Mouse (Mus musculus): Measurements from ENCODE around the gene Atp6v0a4. TPM values are rescaled to one million over a fixed set of nuclear protein-coding genes. Genes with fewer than 3 reads are reported as not detected.

The Atp6v0a4 gene
- polyA plus RNA-seq, 1 experiment from 2014 or later: 0.14 TPM

- no peak overlapping the region for H3K9ac ChIP-seq
- WGBS: 77% methylated on average over 2 of the region's 2 CpGs
- no peaks in the 10 kb centered on the region for H3K4me1 ChIP-seq (ENCODE audit: insufficient read depth)
- DNase-seq (no peak), ATAC-seq (ENCODE audit: insufficient read depth) (no peak)
- no peak overlapping the region for H3K27ac ChIP-seq (ENCODE audit: low read depth)
- peaks cover 4% of the 10 kb centered on the region; the same call in 1 of the 2 replicates for H3K9me3 ChIP-seq (ENCODE audit: low read depth, low read length)
- no peaks in the 10 kb centered on the region for H3K36me3 ChIP-seq (ENCODE audit: insufficient read depth)
- H3K4me2 ChIP-seq: no peak overlapping the region
- no peak for TF ChIP-seq CTCF (IDR thresholded peaks at IDR 0.05; ENCODE audit: low read depth)
- no peak overlapping the region for H3K4me3 ChIP-seq (ENCODE audit: low read depth, low read length)
- no peaks in the 10 kb centered on the region for H3K27me3 ChIP-seq (ENCODE audit: insufficient read depth, low read length)
Measured at GRCm38 (mm10) chr6:38064621-38065020, 59.8 kb downstream of the Atp6v0a4 start.

GRCm38 (mm10) chr6:38058805-38059204 lies 65.6 kb downstream of the Atp6v0a4 start:
- 52% methylated on average over 5 of the region's 5 CpGs for WGBS
- Histone ChIP-seq H3K4me1 (ENCODE audit: insufficient read depth) (no peaks in the 10 kb centered on the region), H3K27ac (ENCODE audit: low read depth) (no peak overlapping the region), H3K4me3 (ENCODE audit: low read depth, low read length) (no peak overlapping the region), H3K4me2 (no peak overlapping the region), H3K27me3 (ENCODE audit: insufficient read depth, low read length) (no peaks in the 10 kb centered on the region), H3K36me3 (ENCODE audit: insufficient read depth) (no peaks in the 10 kb centered on the region), H3K9ac (no peak overlapping the region), H3K9me3 (ENCODE audit: low read depth, low read length) (peaks cover 4% of the 10 kb centered on the region; the same call in 1 of the 2 replicates)
- TF ChIP-seq CTCF (IDR thresholded peaks at IDR 0.05; ENCODE audit: low read depth): peak; percentile 41
- no peak for DNase-seq
- ATAC-seq (ENCODE audit: insufficient read depth): no peak

- Histone ChIP-seq H3K36me3 (ENCODE audit: insufficient read depth) (no peaks in the 10 kb centered on the region), H3K4me2 (no peak overlapping the region), H3K9ac (no peak overlapping the region), H3K9me3 (ENCODE audit: low read depth, low read length) (no peaks in the 10 kb centered on the region), H3K4me3 (ENCODE audit: low read depth, low read length) (no peak overlapping the region), H3K27ac (ENCODE audit: low read depth) (no peak overlapping the region), H3K4me1 (ENCODE audit: insufficient read depth) (no peaks in the 10 kb centered on the region), H3K27me3 (ENCODE audit: insufficient read depth, low read length) (no peaks in the 10 kb centered on the region)
- no peak for TF ChIP-seq CTCF (IDR thresholded peaks at IDR 0.05; ENCODE audit: low read depth)
- DNase-seq (no peak), ATAC-seq (ENCODE audit: insufficient read depth) (no peak)
- 70% methylated on average over 15 of the region's 15 CpGs for WGBS
Measured at GRCm38 (mm10) chr6:38055471-38056330, 68.7 kb downstream of the Atp6v0a4 start.

- Histone ChIP-seq H3K4me2 (no peak overlapping the region), H3K4me1 (ENCODE audit: insufficient read depth) (0 out of 2 replicates have a peak, but pooled peaks cover 4% of the 10 kb centered on the region), H3K9ac (no peak overlapping the region), H3K9me3 (ENCODE audit: low read depth, low read length) (no peaks in the 10 kb centered on the region), H3K4me3 (ENCODE audit: low read depth, low read length) (no peak overlapping the region), H3K27me3 (ENCODE audit: insufficient read depth, low read length) (no peaks in the 10 kb centered on the region), H3K27ac (ENCODE audit: low read depth) (no peak overlapping the region), H3K36me3 (ENCODE audit: insufficient read depth) (no peaks in the 10 kb centered on the region)
- TF ChIP-seq CTCF (IDR thresholded peaks at IDR 0.05; ENCODE audit: low read depth): peak; percentile 25; the same call in 1 of the 2 replicates
- no peak for ATAC-seq (ENCODE audit: insufficient read depth)
- DNase-seq: no peak
- WGBS: 68% methylated on average over 6 of the region's 6 CpGs
Measured at GRCm38 (mm10) chr6:38049601-38050000, 74.8 kb downstream of the Atp6v0a4 start.

- no peak overlapping the region for H3K4me2 ChIP-seq
- no peak for TF ChIP-seq CTCF (IDR thresholded peaks at IDR 0.05; ENCODE audit: low read depth)
- no peaks in the 10 kb centered on the region for H3K36me3 ChIP-seq (ENCODE audit: insufficient read depth)
- peak overlapping the region; percentile 39; the same call in 1 of the 2 replicates for H3K27ac ChIP-seq (ENCODE audit: low read depth)
- H3K27me3 ChIP-seq (ENCODE audit: insufficient read depth, low read length): no peaks in the 10 kb centered on the region
- 0 out of 2 replicates have a peak, but pooled peaks cover 4% of the 10 kb centered on the region for H3K4me1 ChIP-seq (ENCODE audit: insufficient read depth)
- peak; percentile 44 for DNase-seq
- no peaks in the 10 kb centered on the region for H3K9me3 ChIP-seq (ENCODE audit: low read depth, low read length)
- 29% methylated on average over 6 of the region's 6 CpGs for WGBS
- ATAC-seq (ENCODE audit: insufficient read depth): peak; percentile 85
- H3K9ac ChIP-seq: no peak overlapping the region
- no peak overlapping the region for H3K4me3 ChIP-seq (ENCODE audit: low read depth, low read length)
Measured at GRCm38 (mm10) chr6:38048800-38049561, 75.4 kb downstream of the Atp6v0a4 start.

GRCm38 (mm10) chr6:38048003-38048402 lies 76.4 kb downstream of the Atp6v0a4 start:
- H3K27ac ChIP-seq (ENCODE audit: low read depth): no peak overlapping the region
- 82% methylated on average over 4 of the region's 4 CpGs for WGBS
- DNase-seq: no peak

GRCm38 (mm10) chr6:38046838-38047237 lies 77.5 kb downstream of the Atp6v0a4 start, which contains the start of gene Svopl:
Gene Svopl (minus strand): TSS chr6:38046996.
- 23% methylated on average over 6 of the region's 6 CpGs for WGBS
- no peak for TF ChIP-seq CTCF (IDR thresholded peaks at IDR 0.05; ENCODE audit: low read depth)
- Histone ChIP-seq H3K4me1 (ENCODE audit: insufficient read depth) (0 out of 2 replicates have a peak, but pooled peaks cover 4% of the 10 kb centered on the region), H3K36me3 (ENCODE audit: insufficient read depth) (no peaks in the 10 kb centered on the region), H3K4me2 (no peak within 1 kb of the TSS), H3K4me3 (ENCODE audit: low read depth, low read length) (no peak within 1 kb of the TSS), H3K9ac (no peak within 1 kb of the TSS), H3K27ac (ENCODE audit: low read depth) (no peak within 1 kb of the TSS), H3K27me3 (ENCODE audit: insufficient read depth, low read length) (no peaks in the 10 kb centered on the region), H3K9me3 (ENCODE audit: low read depth, low read length) (no peaks in the 10 kb centered on the region)
- no peak for ATAC-seq (ENCODE audit: insufficient read depth)
- DNase-seq: no peak

More at GRCm38 (mm10) chr6:38048003-38048402, 76.4 kb downstream of the Atp6v0a4 start:
- Histone ChIP-seq H3K9ac (no peak overlapping the region), H3K4me2 (no peak overlapping the region), H3K4me3 (ENCODE audit: low read depth, low read length) (no peak overlapping the region), H3K9me3 (ENCODE audit: low read depth, low read length) (no peaks in the 10 kb centered on the region), H3K27me3 (ENCODE audit: insufficient read depth, low read length) (no peaks in the 10 kb centered on the region), H3K36me3 (ENCODE audit: insufficient read depth) (no peaks in the 10 kb centered on the region), H3K4me1 (ENCODE audit: insufficient read depth) (0 out of 2 replicates have a peak, but pooled peaks cover 4% of the 10 kb centered on the region)
- TF ChIP-seq CTCF (IDR thresholded peaks at IDR 0.05; ENCODE audit: low read depth): no peak
- no peak for ATAC-seq (ENCODE audit: insufficient read depth)

All from lung, embryonic 14.5 days (tissue).